Mouse (Mus musculus): Measurements from ENCODE around the gene Gm10190. TPM values are rescaled to one million over a fixed set of nuclear protein-coding genes. Genes with fewer than 3 reads are reported as not detected.
A peak's percentile ranks its signal among the peaks of the same experiment; 100 is the strongest.

Gene Gm10190
- total RNA-seq (2014; rRNA removed) (not detected in 2 replicates), polyA plus RNA-seq (2015; fragmentation: Nextera tagmentation; extraction: Ambion mirVana) (3.4 and 4.7 TPM in 2 replicates)

GRCm38 (mm10) chr17:80372989-80373725, at the start of gene Gm10190:
TSS of gene Gm10190 (minus strand) at chr17:80373541.
- TF ChIP-seq CTCF (IDR thresholded peaks at IDR 0.05; ENCODE audit: low read depth) = peak; percentile 10; the same call in 1 of the 2 replicates
- Histone ChIP-seq H3K4me2 (ENCODE audit: low read depth, low read length) (peak within 1 kb of the TSS; percentile 63), H3K9me3 (ENCODE audit: low read length) (no peaks in the 10 kb centered on the region), H3K27ac (peak within 1 kb of the TSS; percentile 84), H3K9ac (replicated peaks; ENCODE audit: low read length) (peak within 1 kb of the TSS; percentile 70), H3K4me3 (ENCODE audit: low read length) (peak within 1 kb of the TSS; percentile 39), H3K4me1 (ENCODE audit: insufficient read depth, low read length) (no peaks in the 10 kb centered on the region), H3K27me3 (ENCODE audit: insufficient read depth, low read length) (no peaks in the 10 kb centered on the region), H3K36me3 (ENCODE audit: insufficient read depth, low read length) (no peaks in the 10 kb centered on the region)
- ATAC-seq (peak; percentile 98), DNase-seq (ENCODE audit: low spot score) (peak; percentile 98)
- WGBS = 3% methylated on average over 84 of the region's 102 CpGs

DNA sequence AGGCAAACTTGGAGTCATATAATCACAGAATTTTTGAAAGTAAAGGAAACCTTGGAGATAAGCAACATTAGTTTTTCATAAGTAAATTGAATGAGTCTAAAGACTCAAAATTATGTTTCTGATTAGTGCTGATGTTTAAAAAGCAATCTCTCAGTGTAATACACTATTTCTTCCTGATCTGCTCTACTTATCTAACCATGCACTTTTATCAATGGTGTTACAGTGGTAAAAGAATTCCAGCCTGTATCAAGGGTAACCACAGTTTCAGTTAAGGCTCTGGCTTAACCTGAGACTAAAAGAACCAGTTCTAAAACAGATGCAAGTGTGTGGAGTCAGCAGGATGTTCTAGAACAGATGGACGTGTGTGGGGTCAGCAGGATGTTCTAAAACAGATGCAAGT, 47.7 kb upstream of the Gm10190 start:
- H3K4me3 ChIP-seq (ENCODE audit: low read length) = no peak overlapping the region
- DNase-seq (ENCODE audit: low spot score) (no peak), ATAC-seq (no peak)
- no peak overlapping the region for H3K4me2 ChIP-seq (ENCODE audit: low read depth, low read length)
- 93% methylated on average over 1 of the region's 1 CpGs for WGBS
- no peak overlapping the region for H3K9ac ChIP-seq (replicated peaks; ENCODE audit: low read length)
- no peak for TF ChIP-seq CTCF (IDR thresholded peaks at IDR 0.05; ENCODE audit: low read depth)
- H3K27ac ChIP-seq = no peak overlapping the region
- H3K27me3 ChIP-seq (ENCODE audit: insufficient read depth, low read length) = no peaks in the 10 kb centered on the region
- H3K36me3 ChIP-seq (ENCODE audit: insufficient read depth, low read length) = peaks cover 35% of the 10 kb centered on the region
- H3K9me3 ChIP-seq (ENCODE audit: low read length) = no peaks in the 10 kb centered on the region
- H3K4me1 ChIP-seq (ENCODE audit: insufficient read depth, low read length) = no peaks in the 10 kb centered on the region

DNA sequence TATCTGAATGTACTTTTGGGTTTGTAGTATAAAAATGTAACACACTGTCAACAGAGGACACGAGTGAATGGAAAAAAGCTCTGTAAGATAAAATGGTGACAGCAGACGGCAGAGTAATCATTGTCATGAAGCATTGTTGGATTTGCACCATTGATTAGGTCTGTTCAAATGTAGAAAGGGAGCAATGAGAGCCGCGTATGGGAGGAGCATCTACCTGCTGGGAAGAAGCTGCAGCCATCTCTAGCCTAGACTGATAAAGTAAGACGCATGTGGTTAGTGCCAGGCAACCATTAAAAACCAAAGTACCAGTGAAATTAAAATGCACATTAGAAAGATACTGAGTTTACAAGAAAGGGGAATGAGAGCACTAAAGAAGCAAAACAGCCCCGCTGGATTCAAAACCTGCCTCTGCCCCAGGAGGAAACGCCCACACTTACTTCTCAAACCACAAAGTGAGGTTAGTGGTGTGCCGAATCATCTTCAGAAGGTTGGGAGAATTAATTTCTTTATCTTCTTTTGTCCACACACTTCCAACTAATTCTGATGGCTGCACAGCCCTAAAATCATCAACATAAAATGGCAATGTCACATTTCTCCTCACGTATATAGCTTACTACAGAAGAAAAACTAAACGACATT, 45.4 kb upstream of the Gm10190 start:
- WGBS = 76% methylated on average over 10 of the region's 10 CpGs
- no peaks in the 10 kb centered on the region for H3K27me3 ChIP-seq (ENCODE audit: insufficient read depth, low read length)
- ATAC-seq = no peak
- no peak overlapping the region for H3K4me3 ChIP-seq (ENCODE audit: low read length)
- H3K9me3 ChIP-seq (ENCODE audit: low read length) = no peaks in the 10 kb centered on the region
- H3K9ac ChIP-seq (replicated peaks; ENCODE audit: low read length) = no peak overlapping the region
- no peaks in the 10 kb centered on the region for H3K4me1 ChIP-seq (ENCODE audit: insufficient read depth, low read length)
- no peak overlapping the region for H3K4me2 ChIP-seq (ENCODE audit: low read depth, low read length)
- H3K27ac ChIP-seq = no peak overlapping the region
- no peak for TF ChIP-seq CTCF (IDR thresholded peaks at IDR 0.05; ENCODE audit: low read depth)
- H3K36me3 ChIP-seq (ENCODE audit: insufficient read depth, low read length) = peaks cover 40% of the 10 kb centered on the region
- no peak for DNase-seq (ENCODE audit: low spot score)

- ATAC-seq (no peak), DNase-seq (ENCODE audit: low spot score) (peak; percentile 25)
- 56% methylated on average over 1 of the region's 1 CpGs for WGBS
- peak; percentile 61 for TF ChIP-seq CTCF (IDR thresholded peaks at IDR 0.05; ENCODE audit: low read depth)
- Histone ChIP-seq H3K9me3 (ENCODE audit: low read length) (no peaks in the 10 kb centered on the region), H3K27ac (no peak overlapping the region), H3K36me3 (ENCODE audit: insufficient read depth, low read length) (peaks cover 47% of the 10 kb centered on the region), H3K4me2 (ENCODE audit: low read depth, low read length) (no peak overlapping the region), H3K4me1 (ENCODE audit: insufficient read depth, low read length) (no peaks in the 10 kb centered on the region), H3K4me3 (ENCODE audit: low read length) (no peak overlapping the region), H3K9ac (replicated peaks; ENCODE audit: low read length) (no peak overlapping the region), H3K27me3 (ENCODE audit: insufficient read depth, low read length) (no peaks in the 10 kb centered on the region)
Observed at GRCm38 (mm10) chr17:80411182-80411581, 37.8 kb upstream of the Gm10190 start.

DNA sequence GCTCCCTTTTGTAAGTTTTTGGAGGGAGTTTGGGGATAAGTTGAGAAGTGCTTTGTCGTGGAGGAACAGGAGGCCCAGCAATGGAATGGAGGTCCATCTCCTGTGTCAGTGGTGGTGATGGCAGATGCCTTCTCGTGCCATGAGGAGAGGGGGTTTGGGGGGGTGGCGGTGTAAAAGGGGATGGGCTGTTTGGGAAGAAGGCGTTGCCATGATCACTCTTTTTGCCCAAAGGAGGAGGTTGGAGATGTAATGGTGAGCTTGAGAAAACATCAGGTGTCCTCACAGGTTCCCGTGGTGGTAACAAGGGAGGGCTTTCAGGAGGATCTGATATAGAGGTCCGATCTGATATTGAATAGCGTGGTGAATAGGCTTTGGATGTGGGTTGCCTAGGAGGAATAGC, 24.9 kb upstream of the Gm10190 start:
- Histone ChIP-seq H3K4me3 (ENCODE audit: low read length) (no peak overlapping the region), H3K36me3 (ENCODE audit: insufficient read depth, low read length) (peaks cover 25% of the 10 kb centered on the region), H3K27me3 (ENCODE audit: insufficient read depth, low read length) (no peaks in the 10 kb centered on the region), H3K4me1 (ENCODE audit: insufficient read depth, low read length) (no peaks in the 10 kb centered on the region), H3K9me3 (ENCODE audit: low read length) (no peaks in the 10 kb centered on the region), H3K4me2 (ENCODE audit: low read depth, low read length) (no peak overlapping the region), H3K27ac (no peak overlapping the region), H3K9ac (replicated peaks; ENCODE audit: low read length) (no peak overlapping the region)
- 96% methylated on average over 7 of the region's 7 CpGs for WGBS
- DNase-seq (ENCODE audit: low spot score) (no peak), ATAC-seq (no peak)
- TF ChIP-seq CTCF (IDR thresholded peaks at IDR 0.05; ENCODE audit: low read depth) = no peak

GRCm38 (mm10) chr17:80391423-80392403, 18.4 kb upstream of the Gm10190 start:
- Histone ChIP-seq H3K4me3 (ENCODE audit: low read length) (peak overlapping the region; percentile 47), H3K36me3 (ENCODE audit: insufficient read depth, low read length) (no peaks in the 10 kb centered on the region), H3K27ac (no peak overlapping the region), H3K4me2 (ENCODE audit: low read depth, low read length) (peak overlapping the region; percentile 75), H3K9ac (replicated peaks; ENCODE audit: low read length) (peak overlapping the region; percentile 25; the same call in 1 of the 2 replicates), H3K9me3 (ENCODE audit: low read length) (no peaks in the 10 kb centered on the region), H3K4me1 (ENCODE audit: insufficient read depth, low read length) (0 out of 2 replicates have a peak, but pooled peaks cover 5% of the 10 kb centered on the region), H3K27me3 (ENCODE audit: insufficient read depth, low read length) (no peaks in the 10 kb centered on the region)
- peak; percentile 56 for TF ChIP-seq CTCF (IDR thresholded peaks at IDR 0.05; ENCODE audit: low read depth)
- 15% methylated on average over 17 of the region's 17 CpGs for WGBS
- DNase-seq (ENCODE audit: low spot score) (peak; percentile 69), ATAC-seq (peak; percentile 91)

All from hindbrain, postnatal 0 days (tissue).